Mouse (Mus musculus): ENCODE measurements at regions not wholly inside any gene's neighbourhood (a gene's known extent, or its start where the extent isn't known, plus 50 kb on each side); places are given as distances from the start of the nearest gene placed in this dataset.

DNA sequence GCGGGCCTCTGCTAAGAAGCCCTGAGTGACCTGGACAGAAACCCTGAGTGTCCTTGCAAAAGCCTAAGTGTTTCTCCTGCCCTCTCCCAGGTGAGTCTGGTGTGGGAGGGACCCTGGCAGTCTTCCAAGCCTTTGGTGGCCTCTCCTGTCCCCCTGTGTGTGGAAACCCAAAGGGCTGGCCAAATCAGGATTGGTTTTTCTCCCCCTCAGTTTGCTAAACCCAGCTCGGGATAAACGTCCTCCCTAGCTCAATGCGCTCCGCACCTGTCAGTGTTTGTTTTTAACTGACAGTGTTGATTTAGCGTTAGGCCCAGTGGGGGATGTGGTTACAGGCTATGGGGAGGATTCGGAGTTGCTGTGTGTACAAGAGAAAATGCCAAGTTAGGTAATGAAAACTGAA lies 140.9 kb upstream of the Dyrk2 start:
- no peak for TF ChIP-seq POLR2A (IDR thresholded peaks at IDR 0.05; ENCODE audit: extremely low read depth, insufficient read depth, low read length)
- TF ChIP-seq CTCF (IDR thresholded peaks at IDR 0.05; ENCODE audit: extremely low read depth, insufficient read depth, low read length), result no peak
